Mouse (Mus musculus): ENCODE measurements at regions not wholly inside any gene's neighbourhood (a gene's known extent, or its start where the extent isn't known, plus 50 kb on each side); places are given as distances from the start of the nearest gene placed in this dataset.

DNA sequence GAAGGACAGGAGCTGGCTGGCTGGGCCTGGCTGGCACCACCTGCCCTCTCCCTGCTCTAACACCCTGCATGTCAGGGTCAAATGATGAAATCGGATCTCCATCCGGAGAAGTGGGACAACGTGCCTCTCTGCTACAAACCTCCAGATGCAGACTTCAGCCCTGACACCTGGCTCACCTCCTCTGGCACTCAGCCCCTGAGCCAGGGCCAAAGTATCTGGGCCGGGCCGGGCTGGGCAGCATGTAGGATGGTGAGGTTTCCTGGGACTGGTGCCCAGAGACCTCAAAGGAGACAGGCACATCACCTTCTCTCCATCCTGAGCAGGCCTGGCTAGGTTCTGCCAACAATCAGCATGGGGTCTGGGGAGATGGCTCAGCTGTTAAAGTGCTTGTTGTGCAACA lies 113.5 kb downstream of the Tfcp2l1 start:
- DNase-seq: peak; percentile 17

- no peak for DNase-seq
Measured at GRCm38 (mm10) chr1:118748196-118748595, 120.5 kb downstream of the Tfcp2l1 start.

DNA sequence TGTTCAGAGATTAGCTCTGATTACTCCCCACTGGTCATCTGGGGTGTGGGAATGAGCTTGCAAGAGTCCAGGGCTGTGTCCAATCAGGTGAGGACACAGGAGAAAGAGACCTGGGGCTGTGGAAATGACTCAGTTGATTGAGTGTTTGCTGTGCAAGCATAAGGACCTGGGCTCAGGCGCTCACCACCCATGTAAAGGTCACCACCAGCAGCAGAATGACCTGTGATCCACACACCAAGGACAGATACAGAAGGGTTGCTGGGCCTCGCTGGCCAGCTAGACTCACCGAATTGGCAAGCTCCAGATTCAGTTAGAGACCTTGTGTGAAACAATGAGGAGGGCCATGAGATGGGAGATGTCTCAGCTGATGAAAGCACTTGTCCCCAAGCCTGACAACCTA lies 125.1 kb downstream of the Tfcp2l1 start:
- DNase-seq: no peak

- no peak for DNase-seq
Measured at GRCm38 (mm10) chr1:118756171-118756865, 128.6 kb downstream of the Tfcp2l1 start.

DNA sequence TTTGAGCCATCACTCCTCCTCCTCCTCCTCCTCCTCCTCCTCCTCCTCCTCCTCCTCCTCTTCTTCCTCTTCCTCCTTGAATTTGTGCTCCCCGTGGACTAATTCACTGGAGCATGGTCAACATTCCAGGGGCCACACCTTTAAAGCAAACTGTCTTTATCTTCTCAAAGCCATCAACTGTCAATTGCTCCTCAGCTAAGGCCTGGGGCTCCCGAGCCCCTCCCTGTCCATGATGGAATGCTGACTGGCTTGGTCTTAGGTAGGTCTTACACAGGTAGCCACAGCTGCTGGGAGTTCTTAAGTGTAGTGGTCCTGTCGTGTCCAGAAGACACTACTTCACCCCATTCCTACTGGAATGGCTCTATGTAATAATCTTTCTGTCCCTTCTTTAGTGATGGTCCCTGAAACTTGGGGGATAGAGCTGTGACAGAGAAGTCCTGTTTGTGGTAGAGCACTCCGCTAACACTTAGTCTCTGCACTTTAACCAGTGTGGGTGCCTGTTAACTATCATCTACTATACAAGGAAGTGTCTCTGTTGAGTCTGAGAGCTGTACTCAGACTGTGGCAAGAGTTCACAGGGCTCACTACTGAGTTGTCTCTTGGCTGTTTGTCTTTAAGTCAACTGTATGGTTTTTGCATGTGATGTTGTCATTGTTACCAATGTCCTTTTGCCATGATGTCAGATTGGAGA lies 129.7 kb downstream of the Tfcp2l1 start:
- no peak for DNase-seq

GRCm38 (mm10) chr1:118758031-118758400 lies 130.3 kb downstream of the Tfcp2l1 start:
- no peak for DNase-seq

DNA sequence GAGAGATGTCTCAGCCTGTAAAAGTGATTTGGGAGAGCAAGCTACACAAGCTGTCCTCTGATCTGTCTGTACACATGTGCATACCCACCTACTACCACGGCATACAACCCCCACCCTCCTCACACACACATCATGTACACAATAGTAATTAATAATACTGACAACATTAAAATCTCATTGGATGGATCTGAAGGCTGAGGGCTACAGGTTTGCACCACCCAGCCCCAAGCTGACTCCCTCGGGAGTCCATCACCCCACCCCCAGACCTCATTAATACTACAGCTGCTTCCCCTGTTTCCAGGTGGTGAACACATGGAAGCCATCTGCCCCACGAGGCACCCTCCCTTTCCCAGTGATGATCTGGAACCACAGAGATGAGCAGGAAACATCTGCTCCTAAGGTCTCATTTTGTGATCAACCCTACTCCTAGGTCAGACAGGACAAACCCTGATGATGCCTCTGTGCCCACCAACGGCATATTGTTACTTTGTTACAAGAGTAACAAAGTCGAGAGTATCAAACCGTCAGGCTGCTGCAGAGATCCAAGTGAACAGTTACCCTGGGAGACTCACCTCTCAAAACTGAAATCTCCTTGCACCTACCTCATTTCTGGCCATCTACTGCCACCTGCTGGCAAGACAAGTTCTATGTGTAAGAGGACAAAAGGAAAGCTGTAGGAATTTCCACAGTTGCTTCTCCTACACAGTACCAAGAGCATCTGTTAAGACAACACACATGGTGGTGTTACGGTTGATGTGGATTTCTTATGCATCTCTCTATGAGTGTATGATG lies 131.6 kb downstream of the Tfcp2l1 start:
- peak; percentile 61 for DNase-seq

DNA sequence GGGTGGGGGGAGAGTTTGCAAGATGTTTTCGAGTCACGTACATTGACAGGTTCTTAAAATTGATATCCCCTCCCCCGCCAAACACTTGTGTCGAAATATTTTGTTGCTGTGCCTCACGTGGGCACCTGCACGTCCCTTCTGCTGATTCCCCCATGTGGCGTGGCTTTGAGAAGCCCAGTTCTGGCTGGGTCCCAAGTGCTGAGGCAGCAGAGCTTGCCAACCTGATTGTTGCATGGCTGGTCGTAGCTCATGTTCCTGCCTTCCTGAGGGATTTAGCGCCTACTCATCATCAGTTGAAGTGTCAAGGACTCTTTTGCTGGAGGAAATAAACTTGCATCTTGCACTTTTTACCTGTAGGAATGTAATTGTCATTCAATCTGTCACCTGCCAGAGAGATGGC lies 137.8 kb downstream of the Tfcp2l1 start:
- no peak for DNase-seq

DNA sequence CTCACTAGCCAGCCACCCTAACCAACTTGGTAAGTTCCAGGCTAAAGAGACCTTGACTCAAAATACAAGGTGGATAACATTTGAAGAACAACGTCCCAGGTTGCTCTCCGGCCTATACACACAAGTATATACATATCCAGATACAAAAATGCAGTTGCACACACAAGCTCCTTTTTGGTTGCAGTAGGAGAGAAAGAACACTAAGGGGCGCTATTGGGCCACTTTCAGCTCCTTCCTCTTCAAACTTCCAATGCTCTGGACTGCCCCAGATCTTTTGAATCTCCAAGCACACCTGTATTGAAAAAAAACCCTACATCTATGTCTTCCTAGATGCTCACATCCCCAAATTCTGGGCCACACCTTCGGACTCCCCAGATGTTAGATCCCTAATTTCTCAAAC lies 141.1 kb downstream of the Tfcp2l1 start:
- peak; percentile 30 for DNase-seq

DNA sequence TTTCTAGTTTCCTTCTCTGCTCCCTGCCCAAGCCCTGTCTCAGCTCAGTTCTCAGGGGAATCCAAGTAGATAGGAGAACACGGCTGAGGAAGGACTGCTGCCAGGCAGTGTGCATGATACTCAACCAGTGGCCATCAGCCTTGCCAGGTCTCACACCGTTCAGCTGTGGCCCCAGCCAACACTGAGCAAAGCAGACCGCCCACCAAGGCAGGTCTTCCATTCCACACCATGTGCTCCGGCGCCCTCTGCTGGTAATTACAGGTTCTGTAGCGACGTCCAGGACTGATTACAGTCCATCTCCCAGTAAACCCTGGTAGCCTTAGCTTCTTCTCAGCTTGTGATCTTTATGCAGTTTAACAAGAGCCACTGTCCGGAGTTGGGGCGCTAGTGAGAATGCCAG lies 144.5 kb downstream of the Tfcp2l1 start:
- peak; percentile 31 for DNase-seq

GRCm38 (mm10) chr1:118776594-118777441 lies 149.1 kb downstream of the Tfcp2l1 start:
- no peak for DNase-seq

Measured in cerebellum, adult 9-11 months (tissue).